Mouse (Mus musculus): ENCODE measurements at regions not wholly inside any gene's neighbourhood (a gene's known extent, or its start where the extent isn't known, plus 50 kb on each side); places are given as distances from the start of the nearest gene placed in this dataset.

GRCm38 (mm10) chr8:126877039-126877365, 68.6 kb downstream of the Tomm20 start:
- no peak for TF ChIP-seq HCFC1 (IDR thresholded peaks at IDR 0.05; ENCODE audit: low read depth, low read length)
- TF ChIP-seq GATA1 (IDR thresholded peaks at IDR 0.05; ENCODE audit: low read depth, low read length): no peak
- no peak for TF ChIP-seq CTCF (IDR thresholded peaks at IDR 0.05 in 2 of 3, conservative IDR thresholded peaks at IDR 0.05 in 1 of 3; ENCODE audit: control insufficient read depth in 1 of 3, insufficient read depth in 1 of 3, low read depth in 2 of 3, low read length in 3 of 3, poor library complexity in 1 of 3, severe bottlenecking in 1 of 3)
- TF ChIP-seq JUND (IDR thresholded peaks at IDR 0.05; ENCODE audit: low read depth, low read length): no peak
- TF ChIP-seq E2F4 (IDR thresholded peaks at IDR 0.05; ENCODE audit: borderline replicate concordance, low read depth, low read length): no peak
